Mouse (Mus musculus) myocyte (in vitro differentiated cells): ENCODE measurements around the gene Olig2.

Source experiments
- MYOD1 ChIP-seq, 3 experiments: IDR thresholded peaks; one replicate each; pipeline ENCODE4 v1.6.1; 2011; ENCODE audit warnings: control low read depth in 2 of 3, low read depth in 2 of 3, mild to moderate bottlenecking in 2 of 3, moderate library complexity in 1 of 3; ENCODE audit not compliant: insufficient read length in 2 of 3, control insufficient read depth in 1 of 3
- POLR2A ChIP-seq: IDR thresholded peaks from one replicate; pipeline ENCODE4 v1.6.1; 2011; ENCODE audit warnings: low read depth, mild to moderate bottlenecking, control low read depth, moderate library complexity; ENCODE audit not compliant: insufficient read length
- POLR2AphosphoS2 ChIP-seq: IDR thresholded peaks from one replicate; pipeline ENCODE4 v1.6.1; 2011; ENCODE audit warnings: low read depth, control low read depth; ENCODE audit not compliant: insufficient read length
- REST ChIP-seq: IDR thresholded peaks from one replicate; pipeline ENCODE4 v1.6.1; 2011; ENCODE audit warnings: mild to moderate bottlenecking, control low read depth, moderate library complexity; ENCODE audit not compliant: insufficient read depth, insufficient read length

DNA sequence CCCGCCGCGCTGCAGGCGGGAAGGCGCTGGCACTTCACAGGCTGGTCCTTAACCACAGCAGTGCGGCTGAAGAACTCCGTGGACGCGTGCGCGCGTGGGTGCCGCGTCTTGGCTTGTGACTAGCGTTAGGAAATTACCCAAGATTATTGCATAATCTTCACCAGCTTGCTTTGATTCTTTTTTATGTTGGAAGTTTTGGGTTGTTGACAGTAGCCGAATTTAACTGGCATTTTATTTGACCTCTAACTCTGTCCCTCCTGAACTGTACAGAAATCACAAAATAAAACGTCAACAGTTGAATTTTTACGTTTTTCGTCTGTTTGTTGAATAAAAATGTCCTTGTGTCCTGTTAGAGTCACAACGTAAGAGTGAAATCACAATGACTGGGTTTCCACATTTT lies 46.4 kb downstream of the Olig2 start:
- TF ChIP-seq POLR2A (no peak), MYOD1 (IDR thresholded peaks at IDR 0.05; ENCODE audit: control insufficient read depth in 1 of 3, insufficient read length in 2 of 3, low read depth in 2 of 3) (no peak), POLR2AphosphoS2 (no peak), REST (no peak)
